ENCODE assay signal across 7 mouse cellular contexts in the genomic region with DNA sequence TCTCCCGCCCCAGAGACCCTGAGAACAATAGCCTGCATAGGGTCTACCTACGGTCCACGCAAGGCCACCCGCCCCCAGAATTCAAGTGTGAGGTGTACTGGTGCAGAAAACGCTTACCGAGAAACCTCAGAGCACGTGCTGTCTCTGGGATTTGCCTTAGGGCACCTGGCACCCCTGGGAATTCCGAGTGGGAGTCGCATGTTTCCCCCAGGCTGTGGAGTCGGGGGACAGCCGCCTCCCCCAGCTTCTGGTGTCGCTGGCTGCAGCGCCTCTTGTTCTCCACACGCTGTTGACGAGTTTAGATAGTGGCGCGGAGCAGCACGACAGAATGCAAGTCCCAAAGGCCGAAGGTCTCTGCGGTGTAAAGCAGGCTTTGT. TPM values are rescaled to one million over a fixed set of nuclear protein-coding genes. Genes with fewer than 3 reads are reported as not detected.
DNase-seq lines count a peak whose midpoint lies in the region; ATAC-seq and TF ChIP-seq lines count a peak whose summit lies in the region.

No protein-coding gene starts in this region.

- peak overlapping the region; percentile 81 for H3K4me2 ChIP-seq in lung, postnatal 0 days (replicated peaks; ENCODE audit: low read depth, low read length)
- H3K4me2 ChIP-seq in heart, postnatal 0 days (ENCODE audit: low read depth, low read length), result peak overlapping the region; percentile 68
- H3K4me2 ChIP-seq in limb, embryonic 13.5 days (replicated peaks), result peak overlapping the region; percentile 91

- TF ChIP-seq CTCF in lung, postnatal 0 days (IDR thresholded peaks at IDR 0.05), result no peak
- TF ChIP-seq CTCF in heart, postnatal 0 days (IDR thresholded peaks at IDR 0.05; ENCODE audit: low read depth), result no peak; the same call in 1 of the 2 replicates

- peaks cover 18% of the 10 kb centered on the region for H3K27me3 ChIP-seq in lung, postnatal 0 days (replicated peaks; ENCODE audit: insufficient read depth, low read length)
- H3K27me3 ChIP-seq in heart, postnatal 0 days (ENCODE audit: control insufficient read depth, insufficient read depth, low read length), result peaks cover 64% of the 10 kb centered on the region
- H3K27me3 ChIP-seq in limb, embryonic 13.5 days, result peaks cover 68% of the 10 kb centered on the region

- peak overlapping the region; percentile 41 for H3K4me3 ChIP-seq in lung, postnatal 0 days (ENCODE audit: low read depth, low read length)
- peak overlapping the region; percentile 42 for H3K4me3 ChIP-seq in heart, postnatal 0 days (ENCODE audit: low read depth, low read length)
- peak overlapping the region; percentile 57 for H3K4me3 ChIP-seq in limb, embryonic 13.5 days

- DNase-seq in lung, postnatal 0 days (ENCODE audit: low spot score), result no peak
- DNase-seq in lung, postnatal 14 days, result no peak
- peak; percentile 69 for DNase-seq in embryo, embryonic 11 days
- DNase-seq in heart, postnatal 0 days (ENCODE audit: low spot score), result peak; percentile 17
- peak; percentile 75 for DNase-seq in retina, postnatal 1 day

- H3K9ac ChIP-seq in lung, postnatal 0 days (replicated peaks; ENCODE audit: low read depth), result no peak overlapping the region
- H3K9ac ChIP-seq in heart, postnatal 0 days (replicated peaks; ENCODE audit: low read depth, low read length), result peak overlapping the region; percentile 20; the same call in 1 of the 2 replicates
- H3K9ac ChIP-seq in limb, embryonic 13.5 days, result peak overlapping the region; percentile 56

- no peak for TF ChIP-seq EP300 in lung, postnatal 0 days (IDR thresholded peaks at IDR 0.05)
- no peak for TF ChIP-seq EP300 in heart, postnatal 0 days (IDR thresholded peaks at IDR 0.05; ENCODE audit: low read depth)

- H3K4me1 ChIP-seq in lung, postnatal 0 days (ENCODE audit: insufficient read depth, low read depth, low read length), result peaks cover 10% of the 10 kb centered on the region
- H3K4me1 ChIP-seq in heart, postnatal 0 days (ENCODE audit: control insufficient read depth, insufficient read depth), result peaks cover 16% of the 10 kb centered on the region
- peaks cover 29% of the 10 kb centered on the region for H3K4me1 ChIP-seq in limb, embryonic 13.5 days

- no peaks in the 10 kb centered on the region for H3K36me3 ChIP-seq in lung, postnatal 0 days (ENCODE audit: insufficient read depth, low read length)
- H3K36me3 ChIP-seq in heart, postnatal 0 days (replicated peaks; ENCODE audit: control insufficient read depth, insufficient read depth, low read length), result no peaks in the 10 kb centered on the region
- no peaks in the 10 kb centered on the region for H3K36me3 ChIP-seq in limb, embryonic 13.5 days

- 2% methylated on average over 19 of the region's 20 CpGs for WGBS in lung, postnatal 0 days
- 1% methylated on average over 19 of the region's 20 CpGs for WGBS in heart, postnatal 0 days
- under 1% methylated on average over 20 of the region's 20 CpGs for WGBS in limb, embryonic 13.5 days

- H3K27ac ChIP-seq in lung, postnatal 0 days (ENCODE audit: low read length), result no peak overlapping the region
- no peak overlapping the region for H3K27ac ChIP-seq in heart, postnatal 0 days (ENCODE audit: low read depth)
- H3K27ac ChIP-seq in limb, embryonic 13.5 days, result no peak overlapping the region

- H3K9me3 ChIP-seq in lung, postnatal 0 days (ENCODE audit: low read length), result no peaks in the 10 kb centered on the region
- H3K9me3 ChIP-seq in heart, postnatal 0 days (replicated peaks; ENCODE audit: control insufficient read depth, low read length), result no peaks in the 10 kb centered on the region
- no peaks in the 10 kb centered on the region for H3K9me3 ChIP-seq in limb, embryonic 13.5 days

- ATAC-seq in lung, postnatal 0 days, result no peak
- no peak for ATAC-seq in heart, postnatal 0 days (ENCODE audit: insufficient read depth, low read depth)
- no peak for ATAC-seq in limb, embryonic 13.5 days (ENCODE audit: low FRiP score, low read depth)
- ATAC-seq in erythroid progenitor cell, adult 5-6 weeks (replicated peaks; ENCODE audit: low FRiP score, poor library complexity, severe bottlenecking), result no peak

RNA-seq across cellular contexts. Expression of a gene that starts 1.9 kb away (rescaled TPM):
- polyA plus RNA-seq in lung, postnatal 0 days (2015; fragmentation: Nextera tagmentation; extraction: Ambion mirVana), result 1.4 and 1.6 TPM in 2 replicates
- total RNA-seq in heart, postnatal 0 days (2014; rRNA removed; ENCODE audit: low replicate concordance), result 3.7 and 4.7 TPM in 2 replicates
- 0.71 and 0.83 TPM in 2 replicates for polyA plus RNA-seq in heart, postnatal 0 days (2015; fragmentation: Nextera tagmentation; extraction: Ambion mirVana)
- polyA plus RNA-seq in limb, embryonic 13.5 days (2015; fragmentation: Nextera tagmentation; extraction: Ambion mirVana), result 5.1 and 5.9 TPM in 2 replicates
- total RNA-seq in erythroid progenitor cell, adult 5-6 weeks (2015; ENCODE audit: low replicate concordance), result 0.36 TPM in 1 of 2 replicates, not detected in the other
- total RNA-seq in erythroid progenitor cell, adult 5-6 weeks (2017; ENCODE audit: low replicate concordance), result not detected in 2 replicates

RNA-seq across cellular contexts. Expression of a gene that starts 46.7 kb away (rescaled TPM):
- 24.4 and 25.5 TPM in 2 replicates for polyA plus RNA-seq in lung, postnatal 0 days (2015; fragmentation: Nextera tagmentation; extraction: Ambion mirVana)
- 87.9 and 158 TPM in 2 replicates for total RNA-seq in heart, postnatal 0 days (2014; rRNA removed; ENCODE audit: low replicate concordance)
- polyA plus RNA-seq in heart, postnatal 0 days (2015; fragmentation: Nextera tagmentation; extraction: Ambion mirVana), result 128 and 158 TPM in 2 replicates
- 315 and 317 TPM in 2 replicates for polyA plus RNA-seq in limb, embryonic 13.5 days (2015; fragmentation: Nextera tagmentation; extraction: Ambion mirVana)
- 501 and 540 TPM in 2 replicates for total RNA-seq in erythroid progenitor cell, adult 5-6 weeks (2015; ENCODE audit: low replicate concordance)
- total RNA-seq in erythroid progenitor cell, adult 5-6 weeks (2017; ENCODE audit: low replicate concordance), result 370 and 444 TPM in 2 replicates

Comparison
In these comparisons a context has a peak if more than half of its experiments do, and no peak if none do; other contexts are left out.
1. DNase-seq: peak in embryo, embryonic 11 days (single experiment), heart, postnatal 0 days (single experiment) and retina, postnatal 1 day (single experiment); none in lung, postnatal 0 days (single experiment) and lung, postnatal 14 days (single experiment).
2. Peak in every context shown above with its lines, with median percentiles within 50 percentile points of each other: H3K4me2 ChIP-seq and H3K4me3 ChIP-seq.